Mouse (Mus musculus) spleen, postnatal 4 days (tissue): ENCODE results near the gene Sctr.
A peak's percentile ranks its signal among the peaks of the same experiment; 100 is the strongest.

Experiments
- DNase-seq, 2 experiments: peaks; one replicate each; pipeline ENCODE4 v3.0.0; 2022; ENCODE audit warnings: low spot score in 2 of 2

Sctr gene

GRCm38 (mm10) chr1:120006844-120007790 lies at the start of gene Sctr:
Gene Sctr, plus strand, starts transcription at chr1:120006894.
- DNase-seq = peak in 1 of 2 experiments; percentile 64

DNA sequence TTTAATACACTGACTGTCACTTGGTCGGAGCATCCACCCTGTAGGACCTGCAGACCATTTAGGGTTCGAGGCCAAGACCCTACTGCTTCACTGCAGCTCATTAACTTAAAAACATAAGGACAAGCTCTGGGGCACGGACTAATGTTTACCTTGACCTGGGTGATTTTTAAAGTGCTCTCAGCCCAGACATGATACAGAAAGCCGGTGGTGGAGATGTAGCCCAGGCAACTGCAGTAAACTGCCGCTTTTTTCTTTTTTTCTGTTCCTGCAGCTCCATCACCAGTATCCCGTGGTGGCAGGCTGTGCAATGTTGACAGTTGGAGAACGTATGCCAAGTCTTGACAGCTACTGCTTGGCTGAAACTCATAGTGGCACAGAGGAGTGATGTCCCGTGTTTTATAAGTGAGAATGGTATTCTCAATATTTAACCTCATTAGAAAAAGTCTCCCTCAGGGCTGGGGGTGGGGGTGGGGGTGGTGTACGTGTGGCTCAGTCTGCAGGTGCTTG lies 48.9 kb upstream of the Sctr start:
- DNase-seq = no peak

DNA sequence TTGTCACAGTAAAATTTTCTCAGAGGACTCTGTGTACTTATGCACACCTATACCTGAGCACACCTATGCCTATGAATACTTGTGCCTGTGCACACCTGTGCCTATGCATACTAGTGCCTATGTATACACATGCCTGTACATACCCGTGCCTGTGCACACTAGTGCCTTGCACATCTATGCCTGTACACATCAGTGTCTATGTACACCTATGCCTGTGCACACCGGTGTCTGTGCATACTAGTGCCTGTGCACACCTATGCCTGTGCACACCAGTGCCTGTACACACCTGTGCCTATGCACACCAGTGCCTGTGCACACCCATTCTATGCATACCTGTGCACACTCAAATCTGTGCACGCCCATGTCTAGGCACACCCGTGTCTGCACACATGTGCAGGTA lies 47.2 kb upstream of the Sctr start:
- no peak for DNase-seq

GRCm38 (mm10) chr1:119959920-119960319 lies 46.8 kb upstream of the Sctr start:
- DNase-seq = no peak

- DNase-seq = no peak
These were observed 40.7 kb upstream of the Sctr start for GRCm38 (mm10) chr1:119965804-119966514.

DNA sequence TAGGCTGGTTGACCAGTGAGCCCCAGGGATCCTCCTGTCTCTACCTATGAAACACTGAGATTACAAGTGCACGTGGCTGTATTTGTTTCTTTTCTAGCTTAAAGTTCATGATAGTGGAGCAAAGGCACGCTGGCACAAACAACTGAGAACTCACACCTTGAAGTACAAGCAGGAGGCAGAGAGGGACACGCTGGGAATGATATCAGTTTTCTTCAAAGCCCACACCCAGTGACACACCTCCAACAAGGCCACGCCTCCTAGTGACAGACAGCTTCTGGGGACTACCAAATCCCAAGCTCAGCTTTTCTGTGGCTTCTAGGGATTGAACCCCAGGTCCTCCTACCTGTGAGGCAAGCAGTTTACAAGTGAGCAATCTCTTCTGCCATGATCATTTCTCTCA lies 33.6 kb upstream of the Sctr start:
- DNase-seq = no peak

- no peak for DNase-seq
These were observed 31.6 kb upstream of the Sctr start for GRCm38 (mm10) chr1:119975141-119975540.

- DNase-seq = no peak
These were observed 20.1 kb upstream of the Sctr start for GRCm38 (mm10) chr1:119986555-119986954.

DNA sequence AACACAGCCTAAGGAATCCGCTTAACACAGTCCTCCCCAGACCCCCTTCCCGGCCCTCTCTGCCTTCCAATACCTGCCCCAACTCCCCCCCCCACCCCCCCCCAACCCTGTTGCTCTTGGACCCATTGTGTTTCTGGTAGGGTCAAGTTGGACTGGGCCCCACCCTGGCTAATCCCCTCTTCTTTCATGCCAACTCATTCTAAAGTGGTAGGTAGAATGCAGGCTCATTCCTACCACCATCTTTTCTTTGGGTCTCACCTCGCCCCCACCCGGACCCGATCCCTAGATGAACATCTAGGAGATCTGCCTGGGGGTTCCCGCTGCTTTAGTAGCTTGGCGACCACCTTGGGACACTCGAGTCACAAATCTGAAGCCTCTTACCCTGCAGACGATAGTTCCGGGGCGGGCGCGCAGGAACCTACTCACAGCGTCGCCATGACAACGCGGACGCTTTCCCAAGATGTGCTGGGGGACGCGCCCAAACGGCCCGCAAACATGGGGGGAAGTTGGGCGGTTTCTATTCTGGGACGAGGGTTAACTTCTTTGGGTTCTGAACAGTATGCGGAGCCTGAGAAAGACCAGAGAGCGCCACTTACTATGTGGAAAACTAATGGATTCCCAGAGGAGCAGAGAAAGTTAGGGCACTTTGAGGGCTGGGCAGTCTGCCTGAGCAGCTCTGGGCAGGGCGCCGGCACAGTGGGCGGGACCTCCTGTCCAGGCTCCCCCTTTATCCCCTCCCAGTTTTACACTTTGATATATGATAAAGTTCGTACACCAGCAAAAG lies 9.7 kb upstream of the Sctr start, which contains the start of gene Cfap221:
Gene Cfap221 (minus strand): TSS at position 437 of the 784 bp plus-strand sequence.
- peak; percentile 30 to 66 for DNase-seq

GRCm38 (mm10) chr1:119997644-119998043 lies 9.1 kb upstream of the Sctr start:
- DNase-seq = no peak

DNA sequence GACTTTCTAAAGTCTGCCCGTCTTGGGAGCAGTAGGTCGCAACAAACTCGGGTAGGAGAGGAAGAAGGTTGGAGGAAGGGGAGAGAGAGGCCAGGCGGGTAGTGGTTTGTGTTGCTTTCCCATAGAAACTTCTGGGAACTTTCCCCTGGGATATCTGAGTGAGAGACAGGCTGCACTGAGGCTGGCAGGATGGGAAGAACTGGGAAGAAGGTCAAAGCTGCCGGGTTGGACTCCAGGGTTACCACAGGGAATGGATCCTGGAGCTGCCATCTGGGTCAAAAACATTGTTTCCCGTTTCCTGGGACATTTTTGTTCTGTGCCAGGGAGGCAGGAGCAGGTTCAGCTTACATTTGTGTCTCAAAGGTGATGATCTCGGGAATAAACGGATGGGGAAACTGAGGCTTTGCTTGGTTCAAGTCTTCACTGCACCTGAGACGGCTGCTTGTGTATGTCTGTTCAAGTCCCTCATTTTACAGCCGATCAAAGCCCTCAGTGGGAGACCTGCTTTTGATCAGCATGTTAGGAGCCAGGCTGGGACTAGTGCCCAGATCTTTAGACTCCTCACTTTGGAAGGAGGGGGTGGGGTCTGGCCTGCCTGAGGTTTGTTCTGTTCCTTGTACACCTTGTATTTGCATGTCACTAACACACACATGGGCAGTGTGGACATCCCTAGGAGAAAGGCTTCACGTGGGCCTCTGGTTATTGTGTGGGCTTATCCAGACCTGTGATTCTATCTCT lies 1.3 kb downstream of the Sctr start:
- DNase-seq = no peak

- DNase-seq = no peak
These were observed 5.9 kb downstream of the Sctr start for GRCm38 (mm10) chr1:120012638-120013037.

GRCm38 (mm10) chr1:120013111-120013510 lies 6.4 kb downstream of the Sctr start:
- DNase-seq = peak; percentile 64 to 87

DNA sequence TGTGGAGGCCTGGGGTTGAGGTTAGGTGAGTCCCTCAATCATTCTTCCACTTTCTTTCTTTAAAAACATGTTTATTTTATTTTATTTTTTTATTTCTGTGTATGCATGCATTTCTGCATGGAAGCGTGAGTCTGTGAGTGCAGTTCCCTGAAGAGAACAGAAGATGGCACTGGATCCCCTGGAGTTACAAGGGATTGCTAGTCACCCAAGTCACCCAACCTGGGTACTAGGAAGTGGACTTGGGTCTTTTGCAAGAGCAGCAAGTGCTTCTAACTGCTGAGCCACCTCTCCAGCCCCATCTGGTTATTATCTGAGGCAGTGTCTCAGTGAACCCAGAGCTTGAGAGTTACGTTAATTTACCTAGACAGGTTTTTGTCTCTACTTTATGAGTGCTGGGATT lies 9.5 kb downstream of the Sctr start:
- no peak for DNase-seq

GRCm38 (mm10) chr1:120018900-120019299 lies 12.2 kb downstream of the Sctr start:
- no peak for DNase-seq

DNA sequence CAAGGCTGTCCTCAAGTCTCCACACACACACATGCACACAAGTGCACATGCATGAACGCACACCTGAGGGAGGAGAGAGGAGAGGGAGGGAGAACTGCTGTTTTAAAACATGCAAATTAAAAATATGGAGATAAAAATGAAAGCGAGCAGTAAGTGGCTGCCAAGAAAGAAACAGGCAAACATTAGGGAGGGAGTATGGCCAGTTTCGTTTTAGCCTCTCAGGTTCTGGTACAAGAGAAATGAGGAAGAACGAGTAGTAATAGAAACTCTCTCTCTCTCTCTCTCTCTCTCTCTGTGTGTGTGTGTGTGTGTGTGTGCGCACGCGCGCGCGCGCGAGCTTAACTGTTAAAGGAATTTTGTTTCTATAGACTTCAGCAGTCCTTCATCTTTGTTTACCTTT lies 12.7 kb downstream of the Sctr start:
- no peak for DNase-seq

DNA sequence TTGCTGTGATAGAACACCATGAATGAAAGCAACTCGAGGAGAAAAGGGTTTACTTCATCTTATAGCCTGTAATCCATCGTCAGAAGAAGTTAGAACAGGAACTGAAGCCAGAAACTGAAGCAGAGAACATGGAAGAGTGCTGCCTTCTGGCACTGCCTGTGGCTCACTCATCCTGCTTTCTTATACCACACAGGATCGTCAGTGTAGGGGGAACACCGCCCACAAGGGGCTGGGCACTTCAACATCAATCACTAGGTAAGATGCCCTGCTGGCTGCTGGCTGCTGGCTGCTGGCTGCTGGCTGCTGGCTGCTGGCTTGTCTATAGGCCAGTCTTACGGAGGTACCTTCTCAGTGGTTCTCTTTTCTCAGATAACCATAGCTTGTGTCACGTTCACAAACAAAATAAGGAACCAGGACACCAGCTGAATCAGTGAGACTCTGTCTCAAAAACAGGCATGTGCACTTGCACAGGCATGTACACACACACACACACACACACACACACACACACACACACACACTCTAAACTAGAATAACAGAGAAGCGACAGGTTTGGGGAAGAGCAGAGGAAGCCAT lies 13.7 kb downstream of the Sctr start:
- no peak for DNase-seq

DNA sequence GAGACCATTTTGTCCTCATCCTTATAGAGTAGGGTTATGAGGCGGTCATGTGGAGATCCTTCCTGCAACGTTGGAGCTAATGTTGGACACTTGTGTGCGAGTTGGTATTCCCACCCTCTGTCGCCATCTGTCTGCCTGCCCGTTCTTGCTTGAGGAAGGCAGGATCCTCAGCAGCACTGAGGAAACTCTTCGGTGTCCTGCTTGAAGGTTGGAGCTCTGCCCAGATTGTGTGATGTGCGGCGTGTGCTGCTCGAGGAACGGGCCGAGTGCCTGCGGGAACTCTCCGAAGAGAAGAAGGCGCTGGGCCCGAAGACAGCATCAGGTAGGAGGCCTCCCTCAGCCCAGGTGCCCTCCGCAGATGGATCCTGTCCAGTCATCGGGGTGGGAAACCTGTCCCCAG lies 15.3 kb downstream of the Sctr start:
- DNase-seq = no peak

DNA sequence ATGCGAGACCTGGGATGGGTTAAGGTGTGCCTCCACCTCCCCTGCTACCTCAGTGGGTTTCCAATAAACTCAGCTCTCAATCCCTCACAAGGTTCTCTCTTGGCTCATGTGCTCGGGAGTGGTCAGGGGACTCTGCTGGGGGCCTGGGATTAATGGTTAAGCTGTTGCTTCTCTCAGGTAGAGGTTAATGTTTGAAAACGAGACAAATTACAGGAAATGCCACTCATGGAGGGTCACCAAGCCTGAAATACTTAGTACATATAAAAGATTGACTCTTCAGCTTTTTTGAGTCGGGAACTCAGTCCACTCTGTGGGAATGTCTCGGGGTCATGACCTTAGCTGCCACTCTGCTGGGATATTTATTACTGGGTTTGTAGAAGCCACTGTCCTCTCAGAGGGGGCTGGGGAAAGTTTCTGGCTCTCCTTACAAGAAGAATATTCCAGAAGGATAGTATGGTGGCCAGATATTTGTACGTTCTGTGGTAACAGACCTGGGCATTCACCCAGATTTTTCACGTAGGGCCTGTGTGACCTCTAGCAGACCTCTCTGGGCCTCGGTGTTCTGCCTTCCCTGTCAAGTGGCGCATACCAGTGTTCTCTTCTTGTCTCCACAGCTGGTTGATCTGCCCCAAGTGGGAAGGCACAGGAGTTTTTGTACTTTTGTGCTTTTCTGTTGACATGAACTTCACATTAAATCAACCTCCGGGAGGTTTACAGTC lies 17.8 kb downstream of the Sctr start:
- DNase-seq = no peak

DNA sequence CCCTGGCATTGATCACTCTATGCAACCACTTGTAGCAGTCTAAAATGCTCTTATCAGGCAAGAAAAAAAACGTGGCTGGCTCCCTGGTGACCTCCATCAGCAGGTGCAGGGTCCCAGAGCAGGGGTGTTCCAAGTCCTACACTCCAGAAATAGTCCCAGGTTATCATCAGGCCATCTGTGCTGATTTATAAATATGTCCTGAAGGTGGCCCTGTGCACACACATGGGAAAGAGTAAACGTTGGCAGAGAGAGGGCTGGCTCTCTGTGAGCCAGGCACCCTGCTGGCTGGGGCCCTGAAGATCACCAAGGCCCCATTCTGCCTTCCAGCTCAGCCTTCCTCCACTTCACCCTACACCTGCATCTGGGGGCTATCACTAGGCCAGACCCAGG lies 18.4 kb downstream of the Sctr start:
- DNase-seq = no peak
